Mouse (Mus musculus): ENCODE results near the gene Pank3. TPM values are rescaled to one million over a fixed set of nuclear protein-coding genes. Genes with fewer than 3 reads are reported as not detected.

Pank3 gene
- polyA plus RNA-seq, 1 experiment from 2014 or later = 24.4 TPM

- Histone ChIP-seq H3K4me3 (replicated peaks; ENCODE audit: low read length) (peak overlapping the region; percentile 97), H3K27ac (ENCODE audit: low read length) (no peak overlapping the region), H3K4me2 (ENCODE audit: low read length) (peak overlapping the region; percentile 84), H3K9me3 (ENCODE audit: control insufficient read depth, low read length) (no peaks in the 10 kb centered on the region), H3K9ac (replicated peaks; ENCODE audit: low read depth, low read length) (peak overlapping the region; percentile 90), H3K36me3 (ENCODE audit: control insufficient read depth, insufficient read depth) (no peaks in the 10 kb centered on the region), H3K27me3 (replicated peaks; ENCODE audit: control insufficient read depth, insufficient read depth, low read length) (no peaks in the 10 kb centered on the region), H3K4me1 (replicated peaks; ENCODE audit: control insufficient read depth, insufficient read depth, low read length) (peaks cover 18% of the 10 kb centered on the region)
- no peak for ATAC-seq
- WGBS = 71% methylated on average over 9 of the region's 9 CpGs
Observed at GRCm38 (mm10) chr11:35770741-35771504, 1.6 kb downstream of the Pank3 start.

GRCm38 (mm10) chr11:35775606-35776005 lies 6.3 kb downstream of the Pank3 start:
- Histone ChIP-seq H3K27me3 (replicated peaks; ENCODE audit: control insufficient read depth, insufficient read depth, low read length) (no peaks in the 10 kb centered on the region), H3K9ac (replicated peaks; ENCODE audit: low read depth, low read length) (no peak overlapping the region), H3K4me3 (replicated peaks; ENCODE audit: low read length) (no peak overlapping the region), H3K4me2 (ENCODE audit: low read length) (no peak overlapping the region), H3K36me3 (ENCODE audit: control insufficient read depth, insufficient read depth) (peaks cover 22% of the 10 kb centered on the region), H3K9me3 (ENCODE audit: control insufficient read depth, low read length) (no peaks in the 10 kb centered on the region), H3K27ac (ENCODE audit: low read length) (no peak overlapping the region), H3K4me1 (replicated peaks; ENCODE audit: control insufficient read depth, insufficient read depth, low read length) (peaks cover 15% of the 10 kb centered on the region)
- ATAC-seq = no peak
- WGBS = 92% methylated on average over 3 of the region's 3 CpGs

GRCm38 (mm10) chr11:35776452-35776851 lies 7.2 kb downstream of the Pank3 start:
- no peaks in the 10 kb centered on the region for H3K27me3 ChIP-seq (replicated peaks; ENCODE audit: control insufficient read depth, insufficient read depth, low read length)
- no peak overlapping the region for H3K27ac ChIP-seq (ENCODE audit: low read length)
- no peak overlapping the region for H3K4me3 ChIP-seq (replicated peaks; ENCODE audit: low read length)
- H3K9me3 ChIP-seq (ENCODE audit: control insufficient read depth, low read length) = no peaks in the 10 kb centered on the region
- H3K9ac ChIP-seq (replicated peaks; ENCODE audit: low read depth, low read length) = no peak overlapping the region
- no peak for ATAC-seq
- peaks cover 23% of the 10 kb centered on the region for H3K36me3 ChIP-seq (ENCODE audit: control insufficient read depth, insufficient read depth)
- WGBS = 93% methylated on average over 3 of the region's 3 CpGs
- H3K4me2 ChIP-seq (ENCODE audit: low read length) = no peak overlapping the region
- peaks cover 7% of the 10 kb centered on the region for H3K4me1 ChIP-seq (replicated peaks; ENCODE audit: control insufficient read depth, insufficient read depth, low read length)

GRCm38 (mm10) chr11:35780336-35780735 lies 11.1 kb downstream of the Pank3 start:
- H3K9me3 ChIP-seq (ENCODE audit: control insufficient read depth, low read length) = peaks cover 3% of the 10 kb centered on the region; the same call in 1 of the 2 replicates
- no peak overlapping the region for H3K9ac ChIP-seq (replicated peaks; ENCODE audit: low read depth, low read length)
- no peak overlapping the region for H3K4me3 ChIP-seq (replicated peaks; ENCODE audit: low read length)
- no peak for ATAC-seq
- H3K27ac ChIP-seq (ENCODE audit: low read length) = no peak overlapping the region
- peaks cover 56% of the 10 kb centered on the region for H3K36me3 ChIP-seq (ENCODE audit: control insufficient read depth, insufficient read depth)
- no peak overlapping the region for H3K4me2 ChIP-seq (ENCODE audit: low read length)
- WGBS = 75% methylated on average over 3 of the region's 3 CpGs
- no peaks in the 10 kb centered on the region for H3K27me3 ChIP-seq (replicated peaks; ENCODE audit: control insufficient read depth, insufficient read depth, low read length)
- H3K4me1 ChIP-seq (replicated peaks; ENCODE audit: control insufficient read depth, insufficient read depth, low read length) = no peaks in the 10 kb centered on the region

- WGBS = 94% methylated on average over 3 of the region's 3 CpGs
- H3K36me3 ChIP-seq (ENCODE audit: control insufficient read depth, insufficient read depth) = peaks cover 58% of the 10 kb centered on the region
- H3K9me3 ChIP-seq (ENCODE audit: control insufficient read depth, low read length) = peaks cover 3% of the 10 kb centered on the region; the same call in 1 of the 2 replicates
- no peaks in the 10 kb centered on the region for H3K27me3 ChIP-seq (replicated peaks; ENCODE audit: control insufficient read depth, insufficient read depth, low read length)
- no peaks in the 10 kb centered on the region for H3K4me1 ChIP-seq (replicated peaks; ENCODE audit: control insufficient read depth, insufficient read depth, low read length)
- no peak overlapping the region for H3K27ac ChIP-seq (ENCODE audit: low read length)
- no peak overlapping the region for H3K4me2 ChIP-seq (ENCODE audit: low read length)
- no peak overlapping the region for H3K4me3 ChIP-seq (replicated peaks; ENCODE audit: low read length)
- H3K9ac ChIP-seq (replicated peaks; ENCODE audit: low read depth, low read length) = no peak overlapping the region
- ATAC-seq = no peak
Observed at GRCm38 (mm10) chr11:35782444-35782843, 13.2 kb downstream of the Pank3 start.

GRCm38 (mm10) chr11:35783038-35783437 lies 13.8 kb downstream of the Pank3 start:
- Histone ChIP-seq H3K36me3 (ENCODE audit: control insufficient read depth, insufficient read depth) (peaks cover 52% of the 10 kb centered on the region), H3K9me3 (ENCODE audit: control insufficient read depth, low read length) (peaks cover 3% of the 10 kb centered on the region; the same call in 1 of the 2 replicates), H3K9ac (replicated peaks; ENCODE audit: low read depth, low read length) (no peak overlapping the region), H3K27me3 (replicated peaks; ENCODE audit: control insufficient read depth, insufficient read depth, low read length) (no peaks in the 10 kb centered on the region), H3K4me2 (ENCODE audit: low read length) (no peak overlapping the region), H3K27ac (ENCODE audit: low read length) (no peak overlapping the region), H3K4me3 (replicated peaks; ENCODE audit: low read length) (no peak overlapping the region), H3K4me1 (replicated peaks; ENCODE audit: control insufficient read depth, insufficient read depth, low read length) (no peaks in the 10 kb centered on the region)
- no peak for ATAC-seq
- WGBS = 86% methylated on average over 5 of the region's 5 CpGs

GRCm38 (mm10) chr11:35784002-35784401 lies 14.7 kb downstream of the Pank3 start:
- 90% methylated on average over 3 of the region's 3 CpGs for WGBS
- Histone ChIP-seq H3K27me3 (replicated peaks; ENCODE audit: control insufficient read depth, insufficient read depth, low read length) (no peaks in the 10 kb centered on the region), H3K27ac (ENCODE audit: low read length) (no peak overlapping the region), H3K4me2 (ENCODE audit: low read length) (no peak overlapping the region), H3K4me3 (replicated peaks; ENCODE audit: low read length) (no peak overlapping the region), H3K36me3 (ENCODE audit: control insufficient read depth, insufficient read depth) (peaks cover 44% of the 10 kb centered on the region), H3K9me3 (ENCODE audit: control insufficient read depth, low read length) (peaks cover 3% of the 10 kb centered on the region; the same call in 1 of the 2 replicates), H3K4me1 (replicated peaks; ENCODE audit: control insufficient read depth, insufficient read depth, low read length) (no peaks in the 10 kb centered on the region), H3K9ac (replicated peaks; ENCODE audit: low read depth, low read length) (no peak overlapping the region)
- ATAC-seq = no peak

- no peaks in the 10 kb centered on the region for H3K4me1 ChIP-seq (replicated peaks; ENCODE audit: control insufficient read depth, insufficient read depth, low read length)
- no peak overlapping the region for H3K4me2 ChIP-seq (ENCODE audit: low read length)
- H3K36me3 ChIP-seq (ENCODE audit: control insufficient read depth, insufficient read depth) = peaks cover 39% of the 10 kb centered on the region
- H3K27ac ChIP-seq (ENCODE audit: low read length) = no peak overlapping the region
- no peak overlapping the region for H3K4me3 ChIP-seq (replicated peaks; ENCODE audit: low read length)
- H3K27me3 ChIP-seq (replicated peaks; ENCODE audit: control insufficient read depth, insufficient read depth, low read length) = no peaks in the 10 kb centered on the region
- ATAC-seq = no peak
- peaks cover 3% of the 10 kb centered on the region; the same call in 1 of the 2 replicates for H3K9me3 ChIP-seq (ENCODE audit: control insufficient read depth, low read length)
- WGBS = 100% methylated on average over 4 of the region's 4 CpGs
- no peak overlapping the region for H3K9ac ChIP-seq (replicated peaks; ENCODE audit: low read depth, low read length)
Observed at GRCm38 (mm10) chr11:35784537-35784936, 15.3 kb downstream of the Pank3 start.

- WGBS = 57% methylated on average over 2 of the region's 2 CpGs
- Histone ChIP-seq H3K9ac (replicated peaks; ENCODE audit: low read depth, low read length) (no peak overlapping the region), H3K27me3 (replicated peaks; ENCODE audit: control insufficient read depth, insufficient read depth, low read length) (no peaks in the 10 kb centered on the region), H3K36me3 (ENCODE audit: control insufficient read depth, insufficient read depth) (peaks cover 23% of the 10 kb centered on the region), H3K4me1 (replicated peaks; ENCODE audit: control insufficient read depth, insufficient read depth, low read length) (no peaks in the 10 kb centered on the region), H3K9me3 (ENCODE audit: control insufficient read depth, low read length) (peaks cover 3% of the 10 kb centered on the region; the same call in 1 of the 2 replicates), H3K4me3 (replicated peaks; ENCODE audit: low read length) (no peak overlapping the region), H3K27ac (ENCODE audit: low read length) (no peak overlapping the region), H3K4me2 (ENCODE audit: low read length) (no peak overlapping the region)
- ATAC-seq = no peak
Observed at GRCm38 (mm10) chr11:35788443-35788842, 19.2 kb downstream of the Pank3 start.
